Mouse (Mus musculus): Measurements from ENCODE around the gene Creb3l1. TPM values are rescaled to one million over a fixed set of nuclear protein-coding genes. Genes with fewer than 3 reads are reported as not detected.
A peak's percentile ranks its signal among the peaks of the same experiment; 100 is the strongest.

The Creb3l1 gene
- polyA plus RNA-seq (2015; fragmentation: Nextera tagmentation; extraction: Ambion mirVana) = 1.1 and 1.4 TPM in 2 replicates

DNA sequence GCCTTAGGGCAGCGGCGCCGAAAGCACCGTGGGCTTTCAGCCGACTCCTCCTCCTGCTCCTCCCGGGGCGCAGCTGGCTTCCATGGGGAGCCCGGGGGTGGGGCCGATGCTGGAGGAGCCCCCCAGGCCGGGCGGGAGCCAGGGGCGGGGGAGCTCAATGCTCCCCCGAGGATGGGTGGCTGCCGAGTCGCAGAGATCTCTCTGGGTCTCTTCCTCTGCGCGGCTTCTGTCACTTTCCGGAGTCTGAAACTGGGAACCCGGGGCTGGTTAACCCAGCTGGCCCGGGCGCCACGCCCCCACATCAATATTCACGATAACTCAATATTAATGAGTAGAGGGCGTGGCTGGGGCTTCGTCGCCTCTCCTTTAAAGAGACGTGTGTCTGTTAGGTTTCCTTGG is at the start of gene Creb3l1:
Gene Creb3l1 (minus strand): TSS at position 229 of the 399 bp plus-strand sequence.
- Histone ChIP-seq H3K9me3 (replicated peaks) (no peaks in the 10 kb centered on the region), H3K4me1 (replicated peaks) (peaks cover 24% of the 10 kb centered on the region), H3K27me3 (peaks cover 56% of the 10 kb centered on the region), H3K9ac (peak within 1 kb of the TSS; percentile 36; the same call in 1 of the 2 replicates), H3K4me2 (peak within 1 kb of the TSS; percentile 79), H3K27ac (no peak within 1 kb of the TSS), H3K4me3 (replicated peaks) (peak within 1 kb of the TSS; percentile 60), H3K36me3 (no peaks in the 10 kb centered on the region)
- WGBS (ENCODE audit: insufficient replicate concordance) = under 1% methylated on average over 24 of the region's 27 CpGs
- ATAC-seq (ENCODE audit: low read depth) (no peak), DNase-seq (peak; percentile 32)

DNA sequence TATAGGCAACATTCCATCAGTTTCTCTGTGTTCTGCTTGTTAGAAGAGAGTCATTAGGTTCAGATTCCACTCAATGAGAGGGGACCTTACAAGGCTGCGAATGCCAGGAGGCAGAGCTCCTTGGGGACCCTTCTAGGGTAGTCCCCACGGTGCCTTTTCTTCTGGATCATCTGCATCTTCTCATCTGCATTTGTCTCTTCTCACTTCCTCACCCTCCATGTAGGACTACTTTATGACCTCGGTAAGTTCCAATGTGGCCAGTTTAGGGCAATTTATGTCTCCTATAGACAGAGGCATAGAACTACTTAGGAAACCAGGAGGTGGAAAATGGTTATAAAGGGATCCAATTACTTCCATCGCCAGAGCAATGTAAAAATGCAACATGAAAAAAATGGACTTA is 46.8 kb upstream of the Creb3l1 start:
- no peaks in the 10 kb centered on the region for H3K36me3 ChIP-seq

DNA sequence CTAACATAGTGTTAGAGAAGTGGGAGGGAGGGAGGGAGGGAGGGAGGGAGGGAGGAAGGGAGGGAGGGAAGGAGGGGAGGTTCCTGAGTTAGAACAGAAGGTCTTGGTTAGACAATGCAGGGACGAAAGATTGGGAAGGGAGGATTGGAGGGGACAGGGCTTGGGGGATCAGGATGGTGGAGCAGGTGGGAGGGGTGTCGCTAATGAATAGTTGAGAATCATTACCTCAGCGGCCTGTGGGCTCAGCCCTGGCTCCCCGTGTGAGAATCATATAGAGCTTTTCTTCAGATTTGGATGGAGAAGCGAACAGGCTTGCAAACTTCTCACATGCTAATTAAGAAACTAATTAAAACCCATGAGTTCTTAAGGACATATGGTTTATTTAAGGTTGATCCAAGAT is 45.3 kb upstream of the Creb3l1 start:
- DNase-seq = no peak
- no peak overlapping the region for H3K9ac ChIP-seq
- 44% methylated on average over 5 of the region's 5 CpGs for WGBS (ENCODE audit: insufficient replicate concordance)
- H3K27me3 ChIP-seq = 0 out of 2 replicates have a peak, but pooled peaks cover 7% of the 10 kb centered on the region
- no peaks in the 10 kb centered on the region for H3K4me1 ChIP-seq (replicated peaks)
- no peak for ATAC-seq (ENCODE audit: low read depth)
- no peaks in the 10 kb centered on the region for H3K36me3 ChIP-seq
- H3K4me3 ChIP-seq (replicated peaks) = no peak overlapping the region
- no peak overlapping the region for H3K4me2 ChIP-seq
- no peak overlapping the region for H3K27ac ChIP-seq
- H3K9me3 ChIP-seq (replicated peaks) = no peaks in the 10 kb centered on the region

More for the DNA sequence above, 46.8 kb upstream of the Creb3l1 start:
- Histone ChIP-seq H3K9ac (no peak overlapping the region), H3K4me3 (replicated peaks) (no peak overlapping the region), H3K27me3 (0 out of 2 replicates have a peak, but pooled peaks cover 7% of the 10 kb centered on the region), H3K27ac (no peak overlapping the region), H3K4me2 (no peak overlapping the region), H3K9me3 (replicated peaks) (no peaks in the 10 kb centered on the region), H3K4me1 (replicated peaks) (no peaks in the 10 kb centered on the region)
- DNase-seq (no peak), ATAC-seq (ENCODE audit: low read depth) (no peak)
- WGBS (ENCODE audit: insufficient replicate concordance) = 54% methylated on average over 4 of the region's 4 CpGs

DNA sequence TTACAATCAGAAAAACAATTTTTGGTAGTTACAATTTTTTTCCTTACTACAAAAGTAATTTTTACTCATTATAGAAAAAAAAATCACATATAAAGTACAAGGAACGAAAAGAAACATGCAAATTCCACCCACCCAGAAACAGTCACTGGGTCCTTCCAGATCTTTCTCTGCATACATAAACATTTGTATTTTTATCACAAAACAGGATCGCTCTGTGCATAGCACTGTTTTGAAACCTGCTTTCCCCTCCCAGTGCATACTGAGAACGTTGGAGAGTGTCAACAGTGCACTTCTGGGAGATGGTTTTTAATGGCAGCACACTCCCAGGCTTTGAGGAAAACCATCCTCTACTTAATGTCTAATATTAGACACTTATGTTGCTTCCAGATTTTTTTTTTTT is 43.3 kb upstream of the Creb3l1 start:
- Histone ChIP-seq H3K27me3 (peaks cover 11% of the 10 kb centered on the region), H3K36me3 (no peaks in the 10 kb centered on the region), H3K4me3 (replicated peaks) (no peak overlapping the region), H3K9ac (no peak overlapping the region), H3K9me3 (replicated peaks) (no peaks in the 10 kb centered on the region), H3K4me1 (replicated peaks) (no peaks in the 10 kb centered on the region), H3K27ac (no peak overlapping the region), H3K4me2 (no peak overlapping the region)
- DNase-seq (no peak), ATAC-seq (ENCODE audit: low read depth) (no peak)
- WGBS (ENCODE audit: insufficient replicate concordance) = 52% methylated on average over 3 of the region's 3 CpGs

DNA sequence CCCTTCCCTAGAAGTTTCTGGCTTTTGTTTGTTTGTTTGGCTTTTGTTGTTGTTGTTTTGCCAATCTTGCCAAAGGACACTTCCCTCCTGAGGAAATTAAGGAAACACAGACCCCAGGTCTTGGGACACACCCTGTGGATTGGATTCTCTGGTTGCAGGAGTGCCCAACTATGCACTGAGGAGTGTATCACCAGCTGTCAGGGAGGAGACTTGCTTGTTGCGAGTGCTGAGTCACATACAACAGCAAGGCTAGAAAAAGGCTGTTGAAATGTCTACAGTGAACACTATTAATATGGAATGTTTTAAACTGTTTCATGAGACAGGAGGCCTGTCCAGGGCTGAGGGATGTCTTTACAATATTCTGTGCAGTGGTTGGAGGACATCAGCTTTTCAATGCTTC is 42.6 kb upstream of the Creb3l1 start:
- 50% methylated on average over 1 of the region's 1 CpGs for WGBS (ENCODE audit: insufficient replicate concordance)
- no peak overlapping the region for H3K9ac ChIP-seq
- no peak for ATAC-seq (ENCODE audit: low read depth)
- H3K4me1 ChIP-seq (replicated peaks) = no peaks in the 10 kb centered on the region
- H3K4me2 ChIP-seq = no peak overlapping the region
- no peak overlapping the region for H3K27ac ChIP-seq
- H3K27me3 ChIP-seq = peaks cover 13% of the 10 kb centered on the region
- no peak for DNase-seq
- no peaks in the 10 kb centered on the region for H3K36me3 ChIP-seq
- no peak overlapping the region for H3K4me3 ChIP-seq (replicated peaks)
- H3K9me3 ChIP-seq (replicated peaks) = no peaks in the 10 kb centered on the region

DNA sequence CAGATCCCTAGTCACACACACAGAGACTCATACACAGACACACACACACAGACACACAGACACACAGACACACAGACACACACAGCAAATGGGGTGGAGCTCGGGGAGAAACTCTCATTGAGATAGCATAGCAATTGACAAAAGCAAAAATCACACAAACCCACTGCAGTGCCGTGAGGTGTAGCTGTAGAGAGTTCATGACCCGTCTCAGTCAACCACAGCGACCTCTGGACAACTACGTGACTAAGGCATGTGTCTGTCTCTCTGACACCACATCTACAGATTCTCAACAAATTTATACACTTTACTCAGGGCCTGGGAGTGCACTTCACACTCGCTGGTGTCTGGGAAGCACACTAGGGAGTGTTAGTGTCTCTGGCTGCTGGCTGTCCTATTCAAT is 41.6 kb upstream of the Creb3l1 start:
- peaks cover 21% of the 10 kb centered on the region for H3K27me3 ChIP-seq
- H3K4me3 ChIP-seq (replicated peaks) = no peak overlapping the region
- H3K9me3 ChIP-seq (replicated peaks) = no peaks in the 10 kb centered on the region
- no peak overlapping the region for H3K9ac ChIP-seq
- WGBS (ENCODE audit: insufficient replicate concordance) = 52% methylated on average over 6 of the region's 6 CpGs
- H3K36me3 ChIP-seq = no peaks in the 10 kb centered on the region
- no peaks in the 10 kb centered on the region for H3K4me1 ChIP-seq (replicated peaks)
- ATAC-seq (ENCODE audit: low read depth) (no peak; the same call in 1 of the 2 replicates), DNase-seq (no peak)
- H3K27ac ChIP-seq = no peak overlapping the region
- no peak overlapping the region for H3K4me2 ChIP-seq

DNA sequence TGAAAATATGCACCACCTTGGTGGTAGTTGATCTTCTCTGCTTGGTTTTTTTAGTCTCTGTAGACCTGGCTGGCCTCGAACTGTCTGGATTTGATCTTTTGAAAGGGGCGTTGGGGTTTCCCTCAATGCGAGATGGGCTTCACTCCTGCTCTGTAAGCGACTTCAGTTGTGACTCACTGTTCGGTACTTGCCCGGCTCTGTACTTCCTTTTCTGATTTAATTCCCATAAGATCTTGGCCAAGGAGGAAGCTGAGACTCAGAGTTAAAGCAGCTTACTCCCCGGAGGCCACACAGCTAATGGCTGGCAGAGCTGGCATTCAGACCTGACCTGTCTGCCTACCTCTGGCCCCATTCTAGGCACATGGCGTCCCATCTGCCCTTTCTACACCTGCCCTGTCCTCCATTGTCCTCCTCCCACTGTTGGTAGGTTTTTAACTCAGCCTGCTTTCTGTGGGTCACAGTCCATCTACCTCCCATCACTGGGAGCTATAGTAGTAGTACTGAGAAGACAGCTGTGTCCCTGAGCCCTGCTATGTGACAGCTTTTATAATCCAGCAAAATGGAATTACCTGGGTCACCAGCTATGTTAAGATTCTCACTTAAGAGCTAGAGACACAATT is 41.1 kb upstream of the Creb3l1 start:
- WGBS (ENCODE audit: insufficient replicate concordance) = 43% methylated on average over 8 of the region's 8 CpGs
- Histone ChIP-seq H3K9ac (no peak overlapping the region), H3K27me3 (peaks cover 27% of the 10 kb centered on the region), H3K27ac (no peak overlapping the region), H3K4me1 (replicated peaks) (no peaks in the 10 kb centered on the region), H3K9me3 (replicated peaks) (no peaks in the 10 kb centered on the region), H3K36me3 (no peaks in the 10 kb centered on the region), H3K4me2 (no peak overlapping the region), H3K4me3 (replicated peaks) (no peak overlapping the region)
- ATAC-seq (ENCODE audit: low read depth) (no peak), DNase-seq (no peak)

DNA sequence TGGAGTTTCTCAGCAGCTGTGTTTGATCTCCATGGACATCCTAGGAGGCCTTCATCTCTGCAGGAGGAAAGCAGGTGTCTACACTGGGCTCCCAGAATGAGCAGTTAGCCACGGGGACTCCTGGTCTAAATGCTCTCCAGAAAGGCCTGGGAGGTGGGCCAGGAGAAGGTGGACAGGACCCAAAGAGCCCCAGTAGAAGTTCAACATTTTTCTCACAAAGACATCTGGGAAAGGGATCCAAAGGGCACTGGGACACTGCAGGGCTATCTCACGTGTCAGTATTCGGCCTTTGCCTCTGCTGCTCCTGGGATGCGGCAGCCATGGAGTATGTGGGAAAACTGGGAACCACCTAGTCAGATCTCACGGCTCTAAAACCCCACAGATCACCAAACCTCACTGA is 38.8 kb upstream of the Creb3l1 start:
- no peak for DNase-seq
- peaks cover 50% of the 10 kb centered on the region for H3K27me3 ChIP-seq
- H3K9me3 ChIP-seq (replicated peaks) = no peaks in the 10 kb centered on the region
- H3K27ac ChIP-seq = no peak overlapping the region
- no peaks in the 10 kb centered on the region for H3K36me3 ChIP-seq
- H3K4me1 ChIP-seq (replicated peaks) = peaks cover 19% of the 10 kb centered on the region
- no peak overlapping the region for H3K9ac ChIP-seq
- 52% methylated on average over 5 of the region's 5 CpGs for WGBS (ENCODE audit: insufficient replicate concordance)
- H3K4me3 ChIP-seq (replicated peaks) = no peak overlapping the region
- no peak overlapping the region for H3K4me2 ChIP-seq
- no peak for ATAC-seq (ENCODE audit: low read depth)

DNA sequence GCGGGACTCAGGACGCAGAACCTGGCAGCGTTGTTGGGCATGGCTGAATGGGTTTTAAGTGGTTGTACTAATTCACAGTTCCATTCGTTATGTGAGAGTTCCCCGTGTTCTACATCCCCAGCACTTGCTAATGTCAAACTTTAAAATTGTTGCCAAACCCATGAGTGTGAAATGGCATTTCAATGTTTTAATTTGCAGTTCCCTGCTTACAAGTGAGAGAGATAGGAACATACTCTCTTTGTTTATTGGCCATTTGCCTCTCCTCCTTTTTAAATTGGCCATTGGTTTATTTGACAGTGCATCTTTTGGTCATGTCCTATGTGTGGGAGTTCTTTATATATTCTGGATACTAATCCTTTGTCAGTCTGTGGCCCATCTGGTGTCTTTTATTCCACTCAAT is 37.0 kb upstream of the Creb3l1 start:
- H3K9me3 ChIP-seq (replicated peaks) = no peaks in the 10 kb centered on the region
- no peak overlapping the region for H3K4me3 ChIP-seq (replicated peaks)
- H3K4me2 ChIP-seq = no peak overlapping the region
- H3K27me3 ChIP-seq = peaks cover 65% of the 10 kb centered on the region
- 61% methylated on average over 5 of the region's 5 CpGs for WGBS (ENCODE audit: insufficient replicate concordance)
- H3K36me3 ChIP-seq = no peaks in the 10 kb centered on the region
- peaks cover 19% of the 10 kb centered on the region for H3K4me1 ChIP-seq (replicated peaks)
- no peak for ATAC-seq (ENCODE audit: low read depth)
- no peak overlapping the region for H3K9ac ChIP-seq
- DNase-seq = no peak
- no peak overlapping the region for H3K27ac ChIP-seq

DNA sequence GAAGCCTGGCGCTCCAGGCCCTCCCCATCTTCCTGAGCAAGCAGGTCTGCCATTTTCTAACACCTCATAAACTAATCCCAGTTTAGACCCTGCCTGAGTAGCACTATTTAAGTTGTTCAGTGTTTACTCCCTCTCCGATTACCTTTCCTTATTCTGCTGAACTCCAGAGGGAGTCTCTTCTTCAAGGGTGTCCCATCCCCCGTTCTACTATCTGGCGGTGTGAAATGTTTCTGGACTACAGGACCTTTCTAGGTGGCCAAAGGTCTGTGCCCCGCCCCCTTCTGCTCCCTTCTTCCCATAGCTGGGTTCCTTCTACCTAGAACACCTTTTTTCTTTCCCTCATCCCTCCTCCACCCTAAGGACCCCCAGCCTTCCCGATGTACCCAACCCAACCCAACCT is 36.0 kb upstream of the Creb3l1 start:
- peaks cover 29% of the 10 kb centered on the region for H3K4me1 ChIP-seq (replicated peaks)
- H3K9ac ChIP-seq = no peak overlapping the region
- no peak overlapping the region for H3K27ac ChIP-seq
- peaks cover 70% of the 10 kb centered on the region for H3K27me3 ChIP-seq
- H3K4me3 ChIP-seq (replicated peaks) = peak overlapping the region; percentile 62; the same call in 1 of the 2 replicates
- DNase-seq (no peak), ATAC-seq (ENCODE audit: low read depth) (no peak)
- H3K4me2 ChIP-seq = peak overlapping the region; percentile 82
- 0 out of 2 replicates have a peak, but pooled peaks cover 1% of the 10 kb centered on the region for H3K9me3 ChIP-seq (replicated peaks)
- 15% methylated on average over 6 of the region's 6 CpGs for WGBS (ENCODE audit: insufficient replicate concordance)
- no peaks in the 10 kb centered on the region for H3K36me3 ChIP-seq

DNA sequence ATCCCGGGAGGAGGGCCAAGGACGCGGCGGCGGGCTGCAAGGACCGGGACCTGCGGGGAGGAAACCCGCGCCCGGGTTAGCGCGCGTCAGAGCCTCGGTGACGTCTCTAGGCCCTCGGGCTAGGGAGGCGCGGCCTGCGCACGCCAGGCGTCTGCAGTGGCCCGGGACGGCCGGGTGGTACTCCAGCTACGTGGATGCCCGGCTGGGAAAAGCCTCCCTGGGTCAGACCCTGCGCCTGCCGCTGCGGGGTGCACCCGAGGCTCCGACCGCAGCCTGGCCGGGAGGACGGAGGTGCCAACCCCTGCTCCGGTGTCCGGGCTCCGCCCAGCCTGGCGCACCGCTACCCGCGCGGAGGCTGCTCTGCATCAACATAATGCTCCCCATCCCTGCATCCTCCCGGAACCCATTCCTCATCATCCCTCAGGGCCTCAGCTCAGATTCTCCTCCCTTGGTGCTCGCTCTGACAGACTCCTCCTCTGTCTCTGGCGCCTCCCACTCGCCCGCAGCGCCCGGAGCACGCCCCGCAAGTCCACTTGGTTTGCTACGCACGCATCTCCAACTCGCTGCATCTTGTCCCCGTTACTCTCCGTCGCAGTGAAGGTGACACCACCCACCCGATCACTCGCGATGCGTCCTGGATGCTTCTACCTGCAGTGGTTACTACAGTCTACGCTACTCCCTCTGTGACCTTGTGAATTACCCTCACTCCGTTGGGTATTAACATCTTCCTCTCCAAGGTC is 35.3 kb upstream of the Creb3l1 start:
- DNase-seq (no peak), ATAC-seq (ENCODE audit: low read depth) (peak; percentile 28)
- Histone ChIP-seq H3K9me3 (replicated peaks) (0 out of 2 replicates have a peak, but pooled peaks cover 3% of the 10 kb centered on the region), H3K4me2 (peak overlapping the region; percentile 82), H3K9ac (peak overlapping the region; percentile 45; the same call in 1 of the 2 replicates), H3K27ac (no peak overlapping the region), H3K36me3 (no peaks in the 10 kb centered on the region), H3K27me3 (peaks cover 76% of the 10 kb centered on the region), H3K4me3 (replicated peaks) (peak overlapping the region; percentile 62), H3K4me1 (replicated peaks) (peaks cover 32% of the 10 kb centered on the region)
- WGBS (ENCODE audit: insufficient replicate concordance) = under 1% methylated on average over 63 of the region's 63 CpGs
